Mouse (Mus musculus) cortical plate, adult 2 months (tissue): ENCODE results near the gene 2410015M20Rik.

Experiments used
- CTCF ChIP-seq: fragments of 200-500 bp; IDR thresholded peaks from 2 replicates; pipeline ENCODE4 v1.5.1; 2011; ENCODE audit warnings: mild to moderate bottlenecking, control low read depth, low read length; ENCODE audit not compliant: insufficient read depth; ENCODE audit errors: extremely low read depth
- POLR2A ChIP-seq: fragments of 200-500 bp; IDR thresholded peaks from 2 replicates; pipeline ENCODE4 v1.6.1; 2011; ENCODE audit warnings: mild to moderate bottlenecking, low read length, control low read depth; ENCODE audit not compliant: insufficient read depth; ENCODE audit errors: extremely low read depth

DNA sequence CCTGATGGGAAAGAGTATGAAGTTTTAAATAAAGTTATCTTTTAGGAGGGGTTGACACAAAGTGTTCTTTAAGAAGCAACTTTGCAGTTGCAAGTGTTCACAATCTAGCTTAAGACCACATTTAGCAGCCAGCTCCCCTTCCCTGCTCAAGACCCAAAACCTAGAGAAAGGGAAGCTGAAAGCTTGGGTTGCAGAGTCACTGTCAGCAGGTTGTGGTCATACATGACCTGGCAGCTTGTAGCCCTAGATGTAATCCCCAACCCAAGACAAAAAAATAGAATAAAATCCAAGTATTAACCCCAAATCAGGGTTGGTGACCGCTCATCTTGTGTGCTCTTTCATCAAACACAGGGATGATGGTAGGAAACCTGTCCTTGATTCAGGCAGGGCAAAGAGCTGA is 26.5 kb downstream of the 2410015M20Rik start:
- no peak for TF ChIP-seq CTCF
- no peak for TF ChIP-seq POLR2A
